7 mouse cellular contexts compared by ENCODE assay signal in genomic region chr15:97830253-97830787, GRCm38 (mm10). TPM values are rescaled to one million over a fixed set of nuclear protein-coding genes. Genes with fewer than 3 reads are reported as not detected.
DNase-seq lines count a peak whose midpoint lies in the region; ATAC-seq and TF ChIP-seq lines count a peak whose summit lies in the region.

No protein-coding gene starts in this region.

- TF ChIP-seq POLR2A in testis, adult 2 months (IDR thresholded peaks at IDR 0.05; ENCODE audit: control insufficient read depth, low read depth, low read length) = no peak

- DNase-seq in testis, postnatal 14 days (ENCODE audit: low spot score) = no peak
- DNase-seq in forebrain, embryonic 10.5 days (ENCODE audit: extremely low spot score, low spot score) = no peak
- no peak for DNase-seq in right cerebral cortex, adult 18-20 months
- DNase-seq in MN1 (ENCODE audit: low spot score) = no peak

- peaks cover 6% of the 10 kb centered on the region for H3K4me1 ChIP-seq in testis, adult 2 months (ENCODE audit: control insufficient read depth, insufficient read depth, low read length)
- peaks cover 75% of the 10 kb centered on the region for H3K4me1 ChIP-seq in forebrain, embryonic 10.5 days
- peaks cover 40% of the 10 kb centered on the region for H3K4me1 ChIP-seq in hindbrain, embryonic 16.5 days (ENCODE audit: control insufficient read depth, insufficient read depth, low read depth, low read length)
- H3K4me1 ChIP-seq in midbrain, embryonic 13.5 days (replicated peaks) = peaks cover 70% of the 10 kb centered on the region

- peak overlapping the region; percentile 30; the same call in 1 of the 2 replicates for H3K27ac ChIP-seq in testis, adult 2 months (ENCODE audit: control insufficient read depth, insufficient read depth, low read depth, low read length)
- peak overlapping the region; percentile 99 for H3K27ac ChIP-seq in forebrain, embryonic 10.5 days
- H3K27ac ChIP-seq in hindbrain, embryonic 16.5 days (ENCODE audit: low read depth, low read length) = peak overlapping the region; percentile 97
- H3K27ac ChIP-seq in midbrain, embryonic 13.5 days = peak overlapping the region; percentile 97

- no peak for TF ChIP-seq CTCF in testis, adult 2 months (IDR thresholded peaks at IDR 0.05; ENCODE audit: control insufficient read depth, insufficient read depth, insufficient replicate concordance, low read depth, low read length)

- peak overlapping the region; percentile 90 for H3K9ac ChIP-seq in hindbrain, embryonic 16.5 days (ENCODE audit: low read depth, low read length)
- H3K9ac ChIP-seq in midbrain, embryonic 13.5 days (replicated peaks) = peak overlapping the region; percentile 99

- H3K4me2 ChIP-seq in hindbrain, embryonic 16.5 days (ENCODE audit: low read length) = peak overlapping the region; percentile 81
- H3K4me2 ChIP-seq in midbrain, embryonic 13.5 days (replicated peaks) = peak overlapping the region; percentile 68

- no peaks in the 10 kb centered on the region for H3K9me3 ChIP-seq in forebrain, embryonic 10.5 days
- H3K9me3 ChIP-seq in hindbrain, embryonic 16.5 days (ENCODE audit: control insufficient read depth, low read length) = no peaks in the 10 kb centered on the region
- H3K9me3 ChIP-seq in midbrain, embryonic 13.5 days = no peaks in the 10 kb centered on the region

- no peaks in the 10 kb centered on the region for H3K27me3 ChIP-seq in testis, adult 2 months (ENCODE audit: control insufficient read depth, insufficient read depth, low read length)
- peaks cover 58% of the 10 kb centered on the region for H3K27me3 ChIP-seq in forebrain, embryonic 10.5 days (ENCODE audit: poor library complexity, severe bottlenecking)
- no peaks in the 10 kb centered on the region for H3K27me3 ChIP-seq in hindbrain, embryonic 16.5 days (replicated peaks; ENCODE audit: control insufficient read depth, insufficient read depth, low read length)
- H3K27me3 ChIP-seq in midbrain, embryonic 13.5 days = peaks cover 10% of the 10 kb centered on the region; the same call in 1 of the 2 replicates

- peak overlapping the region; percentile 62 for H3K4me3 ChIP-seq in testis, adult 2 months (ENCODE audit: control insufficient read depth, low read depth, low read length)
- peak overlapping the region; percentile 96 for H3K4me3 ChIP-seq in forebrain, embryonic 10.5 days
- peak overlapping the region; percentile 88 for H3K4me3 ChIP-seq in hindbrain, embryonic 16.5 days (ENCODE audit: low read length)
- peak overlapping the region; percentile 87 for H3K4me3 ChIP-seq in midbrain, embryonic 13.5 days (replicated peaks)

- no peaks in the 10 kb centered on the region for H3K36me3 ChIP-seq in testis, adult 2 months (ENCODE audit: control insufficient read depth, insufficient read depth, low read length)
- peaks cover 6% of the 10 kb centered on the region for H3K36me3 ChIP-seq in forebrain, embryonic 10.5 days (replicated peaks)
- H3K36me3 ChIP-seq in hindbrain, embryonic 16.5 days (ENCODE audit: control insufficient read depth, insufficient read depth, low read length) = no peaks in the 10 kb centered on the region
- no peaks in the 10 kb centered on the region for H3K36me3 ChIP-seq in midbrain, embryonic 13.5 days

- WGBS in forebrain, embryonic 10.5 days = 10% methylated on average over 12 of the region's 12 CpGs
- WGBS in hindbrain, embryonic 16.5 days = 12% methylated on average over 12 of the region's 12 CpGs
- WGBS in midbrain, embryonic 13.5 days = 13% methylated on average over 12 of the region's 12 CpGs

- no peak for ATAC-seq in hindbrain, embryonic 16.5 days
- no peak for ATAC-seq in midbrain, embryonic 13.5 days

RNA-seq across cellular contexts. Expression of gene Hdac7, which starts 14.0 kb away (rescaled TPM):
- 6.1 and 6.5 TPM in 2 replicates for polyA plus RNA-seq in testis, adult 2 months (2012; rRNA removed)
- polyA plus RNA-seq in forebrain, embryonic 10.5 days (2016; fragmentation: Nextera tagmentation; extraction: Ambion mirVana) = 21.6 and 25.3 TPM in 2 replicates
- 25.2 and 27.4 TPM in 2 replicates for polyA plus RNA-seq in hindbrain, embryonic 16.5 days (2015; fragmentation: Nextera tagmentation; extraction: Ambion mirVana)
- polyA plus RNA-seq in midbrain, embryonic 13.5 days (2015; fragmentation: Nextera tagmentation; extraction: Ambion mirVana) = 29.8 and 31.4 TPM in 2 replicates

RNA-seq across cellular contexts. Expression of gene Slc48a1, which starts 52.0 kb away (rescaled TPM):
- polyA plus RNA-seq in testis, adult 2 months (2012; rRNA removed) = 16.3 and 17.0 TPM in 2 replicates
- 28.7 and 32.2 TPM in 2 replicates for polyA plus RNA-seq in forebrain, embryonic 10.5 days (2016; fragmentation: Nextera tagmentation; extraction: Ambion mirVana)
- polyA plus RNA-seq in hindbrain, embryonic 16.5 days (2015; fragmentation: Nextera tagmentation; extraction: Ambion mirVana) = 118 and 122 TPM in 2 replicates
- 48.0 and 59.8 TPM in 2 replicates for polyA plus RNA-seq in midbrain, embryonic 13.5 days (2015; fragmentation: Nextera tagmentation; extraction: Ambion mirVana)

Comparison
In these comparisons a context has a peak if more than half of its experiments do, and no peak if none do; other contexts are left out.
1. H3K27ac ChIP-seq: peak in every context shown above with its lines; median percentile 99 in forebrain, embryonic 10.5 days; 97 in hindbrain, embryonic 16.5 days; 97 in midbrain, embryonic 13.5 days; 30 in testis, adult 2 months.